Mouse (Mus musculus): ENCODE measurements at regions not wholly inside any gene's neighbourhood (a gene's known extent, or its start where the extent isn't known, plus 50 kb on each side); places are given as distances from the start of the nearest gene placed in this dataset.

DNA sequence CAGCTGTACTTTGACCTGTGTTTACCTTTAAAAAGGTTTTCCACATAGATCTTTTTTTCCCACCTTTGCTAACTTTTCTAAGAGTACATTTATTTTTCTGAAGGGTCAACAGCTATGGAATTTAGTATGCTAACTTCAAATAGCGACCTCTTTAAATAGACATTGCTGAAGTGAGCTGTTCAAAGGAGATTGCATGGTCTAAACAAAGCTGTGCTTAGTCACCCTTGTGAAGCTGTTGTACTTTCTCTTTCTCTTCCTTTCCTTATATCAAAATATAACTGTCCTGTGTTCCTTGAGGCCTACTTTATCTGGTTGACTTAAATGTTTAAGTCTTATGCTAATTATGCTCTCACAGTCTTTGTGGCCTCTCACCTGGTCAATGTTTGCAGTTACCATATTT lies 1416.2 kb upstream of the Zeb2 start:
- Histone ChIP-seq H3K4me3 (no peak overlapping the region), H3K4me2 (no peak overlapping the region), H3K9ac (no peak overlapping the region), H3K27ac (no peak overlapping the region), H3K4me1 (no peaks in the 10 kb centered on the region), H3K9me3 (no peaks in the 10 kb centered on the region), H3K36me3 (no peaks in the 10 kb centered on the region), H3K27me3 (no peaks in the 10 kb centered on the region)
- 34% methylated on average over 1 of the region's 1 CpGs for WGBS
- ATAC-seq (ENCODE audit: borderline replicate concordance, extremely low read depth, low FRiP score, low TSS enrichment), result no peak

DNA sequence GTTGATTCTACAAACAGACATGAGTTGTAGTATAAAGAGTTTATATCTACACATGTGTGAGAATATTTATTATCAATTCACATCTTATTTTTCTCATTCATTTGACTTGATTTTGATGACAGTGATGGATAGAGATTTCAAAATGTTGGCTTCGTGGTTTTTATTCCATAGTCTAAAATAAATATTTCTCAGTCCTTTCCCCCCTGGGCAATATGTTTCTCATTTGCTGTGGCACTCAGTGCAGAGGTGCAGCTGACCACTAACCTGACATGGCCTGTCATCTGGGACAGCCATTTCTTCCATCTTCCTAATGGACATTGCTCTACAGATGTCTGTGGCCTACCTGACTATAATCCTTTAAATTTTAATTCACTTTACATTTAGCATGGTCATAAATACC lies 1413.5 kb upstream of the Zeb2 start:
- no peak for ATAC-seq (ENCODE audit: borderline replicate concordance, extremely low read depth, low FRiP score, low TSS enrichment)
- Histone ChIP-seq H3K9ac (no peak overlapping the region), H3K4me3 (no peak overlapping the region), H3K4me2 (no peak overlapping the region), H3K27me3 (no peaks in the 10 kb centered on the region), H3K27ac (no peak overlapping the region), H3K4me1 (no peaks in the 10 kb centered on the region), H3K36me3 (no peaks in the 10 kb centered on the region), H3K9me3 (no peaks in the 10 kb centered on the region)
- WGBS, result 71% methylated on average over 1 of the region's 1 CpGs

DNA sequence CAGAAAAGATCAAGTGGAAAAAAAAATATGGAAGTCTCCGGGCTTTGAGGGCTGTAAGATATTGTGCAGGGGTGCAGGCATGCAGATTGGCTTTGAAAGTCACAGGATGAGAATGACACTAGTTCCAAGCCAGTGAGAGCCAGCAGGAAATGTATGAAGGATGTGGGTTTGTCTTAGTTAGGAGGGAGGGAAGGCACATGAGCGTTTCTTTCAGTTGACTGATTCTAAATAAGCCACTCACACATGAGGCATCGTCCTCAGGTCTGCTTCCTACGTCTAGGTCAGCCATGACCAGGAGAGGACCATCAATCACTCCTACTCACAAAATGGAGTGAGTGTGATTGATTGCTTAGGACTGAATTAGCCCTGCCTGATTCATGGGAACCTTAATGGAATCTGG lies 1408.0 kb upstream of the Zeb2 start:
- Histone ChIP-seq H3K4me3 (no peak overlapping the region), H3K27me3 (no peaks in the 10 kb centered on the region), H3K9ac (no peak overlapping the region), H3K4me2 (no peak overlapping the region), H3K9me3 (no peaks in the 10 kb centered on the region), H3K36me3 (no peaks in the 10 kb centered on the region), H3K4me1 (peaks cover 6% of the 10 kb centered on the region; the same call in 1 of the 2 replicates), H3K27ac (no peak overlapping the region)
- ATAC-seq (ENCODE audit: borderline replicate concordance, extremely low read depth, low FRiP score, low TSS enrichment), result no peak
- 11% methylated on average over 4 of the region's 4 CpGs for WGBS

DNA sequence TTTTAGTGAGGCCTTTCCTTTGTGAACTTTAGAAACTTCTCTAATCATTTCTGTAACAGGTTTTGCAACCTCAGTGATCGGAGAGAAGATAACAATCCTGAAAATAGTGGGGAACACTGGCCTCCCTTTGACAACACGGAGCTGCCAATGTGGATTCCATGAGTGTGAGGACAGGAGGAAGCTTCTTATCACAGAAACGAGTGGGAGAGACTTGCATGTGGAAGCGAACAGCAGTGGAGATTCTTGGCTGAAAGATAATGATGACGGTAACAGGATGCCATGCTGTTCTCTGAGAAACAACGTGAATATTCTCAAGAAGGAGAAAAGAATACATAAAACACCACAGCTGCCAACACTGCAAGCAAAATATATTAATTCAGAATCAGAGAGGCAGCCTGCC lies 1407.4 kb upstream of the Zeb2 start:
- no peak overlapping the region for H3K27ac ChIP-seq
- no peak overlapping the region for H3K9ac ChIP-seq
- no peaks in the 10 kb centered on the region for H3K36me3 ChIP-seq
- H3K4me2 ChIP-seq, result no peak overlapping the region
- peaks cover 6% of the 10 kb centered on the region; the same call in 1 of the 2 replicates for H3K4me1 ChIP-seq
- H3K4me3 ChIP-seq, result no peak overlapping the region
- WGBS, result 15% methylated on average over 6 of the region's 6 CpGs
- no peaks in the 10 kb centered on the region for H3K9me3 ChIP-seq
- ATAC-seq (ENCODE audit: borderline replicate concordance, extremely low read depth, low FRiP score, low TSS enrichment), result no peak
- no peaks in the 10 kb centered on the region for H3K27me3 ChIP-seq

DNA sequence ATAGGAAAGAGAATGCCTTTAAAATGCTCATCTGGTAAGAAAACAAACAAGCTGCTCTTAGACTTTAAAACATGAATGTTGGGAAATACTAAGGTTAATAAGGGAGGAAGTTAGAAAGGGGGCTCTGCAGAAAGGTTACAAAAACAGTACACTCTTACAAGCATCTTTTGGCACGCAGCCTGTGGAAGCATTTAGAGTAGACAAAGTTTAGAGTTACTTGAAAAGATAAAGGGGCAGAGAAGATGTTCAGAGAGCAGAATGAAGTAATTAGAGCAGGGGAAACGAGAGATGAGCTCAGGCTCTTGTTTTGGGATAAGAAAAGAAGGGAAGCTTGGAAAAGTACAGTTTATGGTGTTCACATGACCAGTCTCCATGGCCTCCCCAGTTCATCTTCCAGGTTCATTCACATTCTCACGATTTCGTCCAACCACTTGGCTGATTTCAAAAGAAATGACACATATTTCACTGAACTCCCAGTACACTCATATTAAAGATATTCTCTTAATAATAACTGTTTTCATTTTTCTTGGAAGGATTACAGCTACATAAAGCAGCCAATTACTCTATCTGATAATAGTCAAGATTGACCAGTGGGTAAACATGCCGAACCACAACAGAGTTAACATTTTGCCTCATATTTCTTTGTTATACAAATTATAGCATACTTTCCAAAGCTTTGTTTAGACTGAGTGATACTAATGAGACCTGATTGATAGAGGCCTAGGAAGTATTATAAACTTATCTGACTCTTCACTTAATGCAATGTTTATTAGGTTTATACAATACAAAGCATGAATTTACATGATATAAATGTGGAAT lies 1404.2 kb upstream of the Zeb2 start:
- Histone ChIP-seq H3K36me3 (no peaks in the 10 kb centered on the region), H3K27ac (peak overlapping the region; percentile 67), H3K4me1 (peaks cover 6% of the 10 kb centered on the region; the same call in 1 of the 2 replicates), H3K9me3 (no peaks in the 10 kb centered on the region), H3K9ac (no peak overlapping the region), H3K4me3 (no peak overlapping the region), H3K4me2 (no peak overlapping the region), H3K27me3 (no peaks in the 10 kb centered on the region)
- WGBS, result 27% methylated on average over 5 of the region's 5 CpGs
- ATAC-seq (ENCODE audit: borderline replicate concordance, extremely low read depth, low FRiP score, low TSS enrichment), result peak; percentile 84

DNA sequence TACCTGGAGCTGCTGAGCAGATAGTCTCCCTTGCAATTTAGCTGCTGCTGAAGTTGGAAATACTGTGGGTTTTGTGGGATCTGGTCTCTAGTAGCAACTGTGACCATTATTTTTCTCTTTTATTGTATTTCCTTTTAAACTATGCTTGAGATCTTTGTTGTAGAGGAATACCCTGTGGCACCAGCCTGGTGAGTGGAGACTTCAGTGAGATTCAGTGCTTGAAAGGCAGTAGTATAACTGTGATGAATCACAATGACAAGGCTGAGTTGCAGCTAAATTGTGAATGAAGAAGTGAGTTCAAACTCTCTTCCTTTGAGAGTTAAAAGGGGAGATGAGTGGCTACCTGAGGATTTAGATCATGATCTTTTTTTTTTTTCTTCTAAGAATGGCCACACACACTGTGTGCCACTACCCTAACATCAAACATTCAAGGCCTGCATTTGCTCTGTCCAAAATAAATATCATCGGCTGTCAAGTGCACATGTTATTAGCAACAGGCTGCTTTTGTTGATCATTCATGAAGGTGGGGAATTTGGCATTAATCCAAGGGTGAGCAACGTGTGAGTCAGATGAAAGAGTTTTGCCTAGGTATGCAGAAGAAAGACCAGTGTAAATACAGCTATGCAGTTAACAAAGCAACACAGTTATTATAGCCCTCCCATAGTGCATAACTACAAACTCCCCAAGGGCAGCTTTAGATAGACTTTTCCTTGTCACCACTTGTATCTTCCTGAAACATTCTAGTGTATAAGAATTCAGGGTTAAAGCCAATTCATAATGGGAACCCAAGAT lies 1395.2 kb upstream of the Zeb2 start:
- WGBS, result 12% methylated on average over 2 of the region's 2 CpGs
- H3K4me2 ChIP-seq, result no peak overlapping the region
- no peak overlapping the region for H3K4me3 ChIP-seq
- no peaks in the 10 kb centered on the region for H3K27me3 ChIP-seq
- no peaks in the 10 kb centered on the region for H3K9me3 ChIP-seq
- H3K9ac ChIP-seq, result no peak overlapping the region
- H3K4me1 ChIP-seq, result no peaks in the 10 kb centered on the region
- H3K36me3 ChIP-seq, result no peaks in the 10 kb centered on the region
- H3K27ac ChIP-seq, result no peak overlapping the region
- no peak for ATAC-seq (ENCODE audit: borderline replicate concordance, extremely low read depth, low FRiP score, low TSS enrichment)

DNA sequence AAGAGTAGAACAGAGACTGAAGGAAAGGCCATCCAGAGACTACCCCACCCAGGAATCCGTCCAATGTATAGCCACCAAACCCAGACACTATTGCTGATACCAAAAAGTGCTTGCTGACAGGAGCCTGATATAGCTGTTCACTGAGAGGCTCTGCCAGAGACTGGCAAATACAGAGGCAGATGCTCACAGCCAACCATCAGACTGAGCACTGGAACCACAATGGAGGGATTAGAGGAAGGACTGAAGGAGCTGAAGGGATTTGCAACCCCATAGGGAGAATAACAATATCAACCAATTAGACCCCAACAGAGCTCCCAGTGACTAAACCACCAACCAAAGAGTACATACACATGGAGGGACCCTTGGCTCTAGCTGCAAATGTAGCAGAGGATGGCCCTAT lies 1389.8 kb upstream of the Zeb2 start:
- no peak for ATAC-seq (ENCODE audit: borderline replicate concordance, extremely low read depth, low FRiP score, low TSS enrichment)
- H3K27me3 ChIP-seq, result no peaks in the 10 kb centered on the region
- H3K4me2 ChIP-seq, result no peak overlapping the region
- H3K9ac ChIP-seq, result no peak overlapping the region
- H3K36me3 ChIP-seq, result no peaks in the 10 kb centered on the region
- 68% methylated on average over 1 of the region's 1 CpGs for WGBS
- no peaks in the 10 kb centered on the region for H3K9me3 ChIP-seq
- no peaks in the 10 kb centered on the region for H3K4me1 ChIP-seq
- H3K27ac ChIP-seq, result no peak overlapping the region
- H3K4me3 ChIP-seq, result no peak overlapping the region

DNA sequence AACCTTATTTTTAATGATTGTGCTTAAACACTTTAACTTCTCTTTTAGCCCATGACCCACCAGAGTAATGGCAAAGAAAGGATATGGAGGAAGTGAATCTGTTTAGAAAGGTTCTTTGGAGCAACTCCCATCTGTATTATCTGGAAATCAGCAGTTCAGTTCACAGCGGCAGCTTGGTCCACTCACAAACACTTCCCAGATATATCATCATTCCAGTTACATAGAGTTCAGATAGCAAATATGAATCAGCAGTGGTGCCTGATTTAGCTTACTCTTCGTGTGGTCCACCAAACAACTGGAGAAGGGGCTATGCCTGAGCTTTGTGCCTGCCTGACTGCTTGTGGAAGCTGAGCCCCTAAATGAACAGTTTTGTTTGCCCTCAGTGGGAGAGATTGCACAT lies 1385.9 kb upstream of the Zeb2 start:
- no peak overlapping the region for H3K27ac ChIP-seq
- H3K9ac ChIP-seq, result no peak overlapping the region

DNA sequence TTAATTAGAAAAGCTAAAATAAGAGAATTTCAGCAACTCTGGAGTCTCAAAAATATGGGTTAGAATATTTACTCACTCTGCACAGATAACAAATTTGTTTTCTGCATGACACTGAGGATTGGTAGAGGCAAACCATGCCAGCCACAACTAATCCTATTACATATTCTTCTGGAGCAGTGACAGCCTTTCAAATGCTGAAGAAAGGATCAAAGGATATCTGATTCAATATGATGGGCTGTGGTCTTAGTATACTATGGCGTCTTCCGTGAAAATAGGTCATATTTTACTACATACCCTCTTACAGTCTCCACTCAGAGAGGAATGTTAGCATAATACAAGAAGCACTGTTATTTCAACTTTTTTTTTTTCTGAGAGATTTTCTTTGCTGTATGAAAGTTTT lies 1375.1 kb upstream of the Zeb2 start:
- no peak for ATAC-seq (ENCODE audit: borderline replicate concordance, extremely low read depth, low FRiP score, low TSS enrichment)
- H3K27ac ChIP-seq, result no peak overlapping the region
- no peaks in the 10 kb centered on the region for H3K27me3 ChIP-seq
- no peaks in the 10 kb centered on the region for H3K9me3 ChIP-seq
- no peaks in the 10 kb centered on the region for H3K36me3 ChIP-seq
- WGBS, result 77% methylated on average over 2 of the region's 2 CpGs
- no peak overlapping the region for H3K9ac ChIP-seq
- H3K4me1 ChIP-seq, result no peaks in the 10 kb centered on the region
- H3K4me2 ChIP-seq, result no peak overlapping the region
- no peak overlapping the region for H3K4me3 ChIP-seq

More for the DNA sequence above, 1385.9 kb upstream of the Zeb2 start:
- Histone ChIP-seq H3K4me2 (no peak overlapping the region), H3K9me3 (no peaks in the 10 kb centered on the region), H3K4me1 (no peaks in the 10 kb centered on the region), H3K27me3 (no peaks in the 10 kb centered on the region), H3K36me3 (no peaks in the 10 kb centered on the region), H3K4me3 (no peak overlapping the region)
- 45% methylated on average over 2 of the region's 2 CpGs for WGBS
- ATAC-seq (ENCODE audit: borderline replicate concordance, extremely low read depth, low FRiP score, low TSS enrichment), result 0 out of 2 replicates have a peak, but pooled peaks have one; percentile 14

DNA sequence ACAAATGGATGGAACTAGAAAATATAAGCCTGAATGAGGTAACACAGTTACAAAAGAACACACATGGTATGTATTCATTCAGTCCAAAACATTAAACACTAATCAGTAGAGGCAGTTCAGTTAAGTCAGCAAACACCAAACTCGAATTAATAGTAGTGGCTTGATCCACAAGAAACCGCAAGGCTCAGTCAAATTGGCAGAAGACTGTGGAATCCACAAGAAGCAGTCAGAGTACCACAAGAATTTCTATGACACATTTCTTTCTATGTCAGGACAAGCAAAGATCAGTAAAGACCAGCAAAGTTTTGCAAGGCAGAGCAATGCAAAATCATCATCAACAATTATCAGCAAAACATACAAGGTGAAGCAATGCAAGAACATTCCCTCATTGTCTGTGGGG lies 1373.9 kb upstream of the Zeb2 start:
- H3K4me2 ChIP-seq, result no peak overlapping the region
- H3K27me3 ChIP-seq, result no peaks in the 10 kb centered on the region
- no peaks in the 10 kb centered on the region for H3K36me3 ChIP-seq
- no peak overlapping the region for H3K4me3 ChIP-seq
- ATAC-seq (ENCODE audit: borderline replicate concordance, extremely low read depth, low FRiP score, low TSS enrichment), result no peak
- H3K9ac ChIP-seq, result no peak overlapping the region
- no peaks in the 10 kb centered on the region for H3K9me3 ChIP-seq
- WGBS, result 92% methylated on average over 2 of the region's 2 CpGs
- no peak overlapping the region for H3K27ac ChIP-seq
- H3K4me1 ChIP-seq, result no peaks in the 10 kb centered on the region

DNA sequence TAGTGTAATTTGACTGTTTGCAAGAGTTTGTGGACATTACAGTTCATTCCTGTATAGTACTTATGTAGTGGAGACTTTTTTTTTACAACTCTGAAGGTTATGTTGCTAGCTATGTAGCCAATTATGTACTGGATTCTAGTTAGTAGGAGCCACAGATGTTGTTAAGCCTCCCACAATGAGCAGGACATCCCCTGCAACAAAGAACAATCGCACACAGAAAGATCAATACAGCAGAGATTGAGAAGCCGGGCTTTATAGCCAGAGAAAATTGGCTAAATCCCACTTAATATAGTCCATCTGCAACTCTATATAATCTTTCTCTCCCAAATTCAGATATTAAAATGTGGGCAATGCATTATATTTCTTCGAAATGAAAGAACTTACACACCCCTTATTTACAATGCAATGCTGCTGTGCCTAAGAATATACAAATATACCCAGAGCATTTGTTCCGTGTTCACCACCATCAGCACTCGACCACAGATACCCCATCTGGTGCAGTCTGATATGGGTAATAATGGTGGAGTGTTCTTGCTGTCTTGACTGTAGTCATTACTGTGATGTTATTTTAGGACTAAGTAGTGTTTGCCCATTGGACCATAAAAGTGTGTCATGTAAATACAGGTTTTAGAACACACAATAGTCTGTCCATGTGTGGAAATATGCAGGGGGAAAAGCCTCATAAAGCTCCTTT lies 1351.9 kb upstream of the Zeb2 start:
- no peak overlapping the region for H3K27ac ChIP-seq
- ATAC-seq (ENCODE audit: borderline replicate concordance, extremely low read depth, low FRiP score, low TSS enrichment), result no peak
- H3K4me2 ChIP-seq, result no peak overlapping the region
- H3K4me3 ChIP-seq, result no peak overlapping the region
- H3K36me3 ChIP-seq, result no peaks in the 10 kb centered on the region
- no peaks in the 10 kb centered on the region for H3K9me3 ChIP-seq
- no peak overlapping the region for H3K9ac ChIP-seq
- WGBS, result 85% methylated on average over 5 of the region's 5 CpGs
- H3K4me1 ChIP-seq, result peaks cover 11% of the 10 kb centered on the region
- no peaks in the 10 kb centered on the region for H3K27me3 ChIP-seq

DNA sequence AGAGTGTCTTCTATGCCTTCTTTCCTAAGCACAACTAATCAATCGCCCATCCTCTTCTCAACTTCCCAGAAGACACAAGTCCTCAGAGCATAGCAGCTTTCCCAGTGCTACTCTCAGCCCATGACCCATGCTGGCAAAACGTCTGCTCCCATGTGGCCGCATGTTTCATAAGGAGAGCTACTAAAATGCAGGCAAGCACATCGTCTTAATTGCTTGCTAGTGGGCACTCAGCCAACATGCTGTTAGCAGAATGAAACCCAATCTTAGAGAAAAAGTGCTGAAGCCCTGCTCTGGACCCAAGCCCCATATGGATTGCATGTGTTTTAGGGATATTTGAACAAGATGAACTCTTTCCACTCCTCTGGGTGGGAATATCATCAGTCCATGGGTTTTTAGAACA lies 1348.2 kb upstream of the Zeb2 start:
- no peak overlapping the region for H3K4me3 ChIP-seq
- H3K9me3 ChIP-seq, result no peaks in the 10 kb centered on the region
- H3K36me3 ChIP-seq, result no peaks in the 10 kb centered on the region
- ATAC-seq (ENCODE audit: borderline replicate concordance, extremely low read depth, low FRiP score, low TSS enrichment), result peak; percentile 82
- H3K27ac ChIP-seq, result peak overlapping the region; percentile 76
- H3K27me3 ChIP-seq, result no peaks in the 10 kb centered on the region
- no peak overlapping the region for H3K9ac ChIP-seq
- peaks cover 11% of the 10 kb centered on the region for H3K4me1 ChIP-seq
- H3K4me2 ChIP-seq, result peak overlapping the region; percentile 45
- WGBS, result 17% methylated on average over 4 of the region's 4 CpGs
